Mouse (Mus musculus) spleen, postnatal 36 days (tissue): ENCODE measurements around the gene Actrt1.

Experiments
- DNase-seq, 2 experiments: peaks; one replicate each; pipeline ENCODE4 v3.0.0; 2022; ENCODE audit warnings: low spot score in 2 of 2, mixed read lengths in 1 of 2

Actrt1 gene

DNA sequence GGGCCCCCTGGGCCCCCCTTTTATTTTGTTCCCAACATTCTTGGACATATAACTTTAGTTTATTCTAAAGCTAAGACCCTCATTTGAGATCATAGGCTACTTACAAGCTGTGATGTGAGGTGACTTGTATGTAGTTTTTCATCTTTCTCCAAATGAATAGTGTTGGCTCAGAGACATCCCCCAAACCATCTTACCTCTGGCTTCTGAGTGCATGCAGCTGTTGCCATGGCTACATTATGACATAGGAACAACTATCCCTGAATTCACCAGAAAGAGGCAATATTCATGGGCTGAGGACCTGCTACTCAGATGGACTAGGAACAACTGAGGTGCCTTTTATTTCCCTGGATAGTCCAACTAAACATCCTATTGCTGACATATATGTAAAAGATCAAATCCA lies at the start of gene Actrt1:
Actrt1 (plus strand) TSS at position 301 of the 400 bp plus-strand sequence.
- no peak for DNase-seq

DNA sequence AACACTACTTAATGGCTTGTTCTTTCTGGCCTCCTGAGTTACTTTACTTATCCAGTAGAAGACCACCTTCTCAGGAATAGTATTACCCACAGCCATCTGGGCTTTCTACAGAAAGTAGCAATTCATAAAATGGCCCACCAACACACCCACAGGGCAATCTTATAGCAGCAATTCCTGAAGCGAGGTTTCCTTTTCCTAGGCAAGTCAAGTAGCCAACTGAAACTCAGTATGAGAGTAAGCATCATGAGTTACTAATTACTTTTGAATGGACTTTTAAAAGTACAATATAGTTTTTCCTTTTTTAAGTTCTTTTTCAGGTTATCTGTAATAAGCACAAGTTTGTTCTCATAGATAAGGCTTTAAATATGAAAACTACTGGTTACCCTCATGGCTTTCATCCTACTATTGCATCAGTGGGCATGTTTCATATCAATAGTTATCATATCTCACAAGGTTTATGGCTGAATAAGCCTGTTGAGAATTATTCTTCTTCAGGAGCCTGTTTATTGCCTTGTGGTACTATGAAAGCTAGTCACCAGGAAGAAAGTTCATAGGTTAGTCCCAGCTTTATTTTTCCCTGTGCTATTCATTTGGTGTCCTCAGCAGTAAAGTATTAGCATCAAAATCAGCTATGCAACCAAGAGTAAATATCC lies 2.8 kb downstream of the Actrt1 start:
- DNase-seq, result no peak
